Mouse (Mus musculus): ENCODE data around the gene Ngrn.

Ngrn gene

DNA sequence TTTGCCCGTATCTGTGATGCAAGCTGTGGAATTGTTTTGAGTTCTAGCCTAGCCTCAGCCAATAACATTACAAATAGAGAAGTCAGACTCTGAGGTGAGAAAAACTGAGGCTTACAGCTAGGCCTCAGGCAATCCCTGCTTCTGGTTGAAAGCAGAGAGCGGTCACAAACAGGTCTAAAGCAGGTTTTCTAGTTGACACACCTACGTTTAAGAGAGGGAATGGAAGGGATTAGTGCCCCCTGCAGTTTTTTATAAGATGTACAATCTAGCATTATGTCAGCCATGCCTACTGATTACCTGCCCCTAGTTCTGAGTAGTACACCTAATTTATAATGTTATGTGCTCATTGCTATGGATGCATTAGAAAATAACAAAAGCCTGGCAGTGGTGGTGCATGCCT is 46.8 kb downstream of the Ngrn start:
- no peak for DNase-seq (ENCODE audit: low spot score in 2 of 2)

DNA sequence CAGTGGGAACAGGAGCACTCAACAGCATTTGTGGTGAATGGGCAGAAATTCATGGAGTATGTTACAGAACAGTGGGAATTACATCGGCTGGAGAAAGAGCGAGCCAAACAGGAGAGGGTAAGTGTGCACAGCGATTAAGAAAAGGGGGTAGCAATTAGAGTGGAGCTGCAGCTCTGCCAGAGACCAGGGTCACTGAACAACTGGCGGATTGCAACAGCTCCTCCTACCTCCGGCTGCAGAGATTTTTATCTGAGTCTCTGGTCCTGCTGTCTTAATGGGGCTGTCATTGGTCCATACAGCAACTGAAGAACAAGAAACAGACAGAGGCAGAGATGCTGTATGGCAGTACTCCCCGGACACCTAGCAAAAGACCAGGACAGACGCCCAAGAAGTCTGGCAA is 49.8 kb downstream of the Ngrn start:
- no peak for DNase-seq (ENCODE audit: low spot score in 2 of 2)

Data from natural killer cell, adult 2 months (primary cell).